Mouse (Mus musculus): ENCODE results near the gene Pik3ip1. TPM values are rescaled to one million over a fixed set of nuclear protein-coding genes. Genes with fewer than 3 reads are reported as not detected.

Gene Pik3ip1
- polyA plus RNA-seq, 1 experiment from 2014 or later: 9.9 TPM

GRCm38 (mm10) chr11:3330991-3331750 lies 970 bp downstream of the Pik3ip1 start:
- DNase-seq (ENCODE audit: low spot score) (no peak), ATAC-seq (replicated peaks; ENCODE audit: low FRiP score, low TSS enrichment, low read depth) (no peak)

DNA sequence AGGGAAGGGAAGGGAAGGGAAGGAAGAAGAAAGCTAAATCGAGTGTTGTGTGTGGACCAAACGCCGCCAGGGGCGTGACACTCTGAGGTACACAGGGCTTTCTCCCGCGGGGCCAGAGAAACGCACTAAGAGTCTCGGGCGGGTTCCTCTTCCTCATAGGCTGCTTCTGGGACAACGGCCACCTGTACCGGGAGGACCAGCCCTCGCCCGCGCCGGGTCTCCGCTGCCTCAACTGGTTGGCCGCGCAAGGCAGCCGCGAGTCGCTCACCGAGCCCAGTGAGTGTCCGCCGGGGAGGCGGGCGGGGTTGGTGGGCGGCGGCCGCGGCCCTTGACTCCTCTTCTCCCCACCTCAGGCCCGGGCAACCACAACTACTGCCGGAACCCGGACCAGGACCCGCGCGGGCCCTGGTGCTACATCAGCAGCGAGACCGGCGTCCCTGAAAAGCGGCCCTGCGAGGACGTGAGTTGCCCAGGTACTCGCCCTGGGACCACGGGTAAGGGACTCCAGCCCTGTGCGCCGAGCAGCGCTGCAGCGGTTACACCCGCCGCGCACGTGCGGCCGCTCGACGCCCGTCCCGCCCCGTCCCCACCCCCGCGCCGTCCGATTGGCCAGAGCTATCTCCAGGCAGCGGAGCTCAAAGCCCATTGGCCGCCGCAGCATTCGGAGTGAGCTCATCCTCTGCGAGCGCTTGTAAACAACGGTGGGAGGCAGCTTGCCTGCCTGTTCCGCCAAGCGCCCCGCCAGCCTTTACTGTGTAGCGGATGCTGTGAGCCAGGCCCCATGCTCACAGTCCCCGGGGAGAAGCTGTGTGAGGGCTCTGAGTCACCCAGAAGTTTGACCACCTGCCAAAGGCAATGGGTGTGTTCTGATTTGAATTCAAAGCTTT lies 1.8 kb downstream of the Pik3ip1 start:
- peak; percentile 92 for DNase-seq (ENCODE audit: low spot score)
- H3K36me3 ChIP-seq (ENCODE audit: control insufficient read depth, insufficient read depth, low read length): no peaks in the 10 kb centered on the region
- peak overlapping the region; percentile 97 for H3K4me2 ChIP-seq (ENCODE audit: low read length)
- no peaks in the 10 kb centered on the region for H3K9me3 ChIP-seq (ENCODE audit: control insufficient read depth, low read length)
- H3K27me3 ChIP-seq (replicated peaks; ENCODE audit: control insufficient read depth, insufficient read depth, low read length): no peaks in the 10 kb centered on the region
- peak; percentile 96 for ATAC-seq (replicated peaks; ENCODE audit: low FRiP score, low TSS enrichment, low read depth)
- peak overlapping the region; percentile 58 for H3K9ac ChIP-seq (ENCODE audit: low read length)
- peak overlapping the region; percentile 42 for H3K4me3 ChIP-seq (ENCODE audit: low read depth, low read length)
- peak overlapping the region; percentile 71 for H3K27ac ChIP-seq (ENCODE audit: low read depth)
- WGBS: under 1% methylated on average over 65 of the region's 75 CpGs
- H3K4me1 ChIP-seq (replicated peaks; ENCODE audit: control insufficient read depth, insufficient read depth, low read length): peaks cover 33% of the 10 kb centered on the region

More at GRCm38 (mm10) chr11:3330991-3331750, 970 bp downstream of the Pik3ip1 start:
- no peaks in the 10 kb centered on the region for H3K27me3 ChIP-seq (replicated peaks; ENCODE audit: control insufficient read depth, insufficient read depth, low read length)
- H3K36me3 ChIP-seq (ENCODE audit: control insufficient read depth, insufficient read depth, low read length): no peaks in the 10 kb centered on the region
- no peaks in the 10 kb centered on the region for H3K9me3 ChIP-seq (ENCODE audit: control insufficient read depth, low read length)
- H3K9ac ChIP-seq (ENCODE audit: low read length): peak overlapping the region; percentile 45
- H3K27ac ChIP-seq (ENCODE audit: low read depth): peak overlapping the region; percentile 71
- H3K4me3 ChIP-seq (ENCODE audit: low read depth, low read length): peak overlapping the region; percentile 42
- peak overlapping the region; percentile 97 for H3K4me2 ChIP-seq (ENCODE audit: low read length)
- H3K4me1 ChIP-seq (replicated peaks; ENCODE audit: control insufficient read depth, insufficient read depth, low read length): peaks cover 29% of the 10 kb centered on the region
- WGBS: 3% methylated on average over 14 of the region's 14 CpGs

- Histone ChIP-seq H3K9ac (ENCODE audit: low read length) (no peak overlapping the region), H3K27ac (ENCODE audit: low read depth) (no peak overlapping the region), H3K4me2 (ENCODE audit: low read length) (no peak overlapping the region), H3K4me3 (ENCODE audit: low read depth, low read length) (no peak overlapping the region), H3K4me1 (replicated peaks; ENCODE audit: control insufficient read depth, insufficient read depth, low read length) (peaks cover 43% of the 10 kb centered on the region), H3K27me3 (replicated peaks; ENCODE audit: control insufficient read depth, insufficient read depth, low read length) (no peaks in the 10 kb centered on the region), H3K36me3 (ENCODE audit: control insufficient read depth, insufficient read depth, low read length) (no peaks in the 10 kb centered on the region), H3K9me3 (ENCODE audit: control insufficient read depth, low read length) (no peaks in the 10 kb centered on the region)
- ATAC-seq (replicated peaks; ENCODE audit: low FRiP score, low TSS enrichment, low read depth): no peak
- no peak for DNase-seq (ENCODE audit: low spot score)
- WGBS: 90% methylated on average over 11 of the region's 11 CpGs
Measured at GRCm38 (mm10) chr11:3333111-3333695, 3.0 kb downstream of the Pik3ip1 start.

GRCm38 (mm10) chr11:3334141-3334710 lies 4.0 kb downstream of the Pik3ip1 start:
- Histone ChIP-seq H3K9me3 (ENCODE audit: control insufficient read depth, low read length) (no peaks in the 10 kb centered on the region), H3K4me1 (replicated peaks; ENCODE audit: control insufficient read depth, insufficient read depth, low read length) (peaks cover 43% of the 10 kb centered on the region), H3K36me3 (ENCODE audit: control insufficient read depth, insufficient read depth, low read length) (no peaks in the 10 kb centered on the region), H3K27ac (ENCODE audit: low read depth) (no peak overlapping the region), H3K4me3 (ENCODE audit: low read depth, low read length) (no peak overlapping the region), H3K4me2 (ENCODE audit: low read length) (no peak overlapping the region), H3K27me3 (replicated peaks; ENCODE audit: control insufficient read depth, insufficient read depth, low read length) (no peaks in the 10 kb centered on the region), H3K9ac (ENCODE audit: low read length) (no peak overlapping the region)
- DNase-seq (ENCODE audit: low spot score): no peak
- WGBS: 92% methylated on average over 11 of the region's 11 CpGs
- ATAC-seq (replicated peaks; ENCODE audit: low FRiP score, low TSS enrichment, low read depth): no peak

GRCm38 (mm10) chr11:3334711-3335316 lies 4.6 kb downstream of the Pik3ip1 start:
- no peak overlapping the region for H3K4me2 ChIP-seq (ENCODE audit: low read length)
- H3K9ac ChIP-seq (ENCODE audit: low read length): no peak overlapping the region
- H3K9me3 ChIP-seq (ENCODE audit: control insufficient read depth, low read length): no peaks in the 10 kb centered on the region
- no peaks in the 10 kb centered on the region for H3K36me3 ChIP-seq (ENCODE audit: control insufficient read depth, insufficient read depth, low read length)
- 32% methylated on average over 9 of the region's 9 CpGs for WGBS
- H3K27me3 ChIP-seq (replicated peaks; ENCODE audit: control insufficient read depth, insufficient read depth, low read length): no peaks in the 10 kb centered on the region
- no peak for ATAC-seq (replicated peaks; ENCODE audit: low FRiP score, low TSS enrichment, low read depth)
- H3K4me1 ChIP-seq (replicated peaks; ENCODE audit: control insufficient read depth, insufficient read depth, low read length): peaks cover 43% of the 10 kb centered on the region
- no peak for DNase-seq (ENCODE audit: low spot score)
- H3K4me3 ChIP-seq (ENCODE audit: low read depth, low read length): no peak overlapping the region
- H3K27ac ChIP-seq (ENCODE audit: low read depth): no peak overlapping the region

- ATAC-seq (replicated peaks; ENCODE audit: low FRiP score, low TSS enrichment, low read depth) (no peak), DNase-seq (ENCODE audit: low spot score) (peak; percentile 73)
- Histone ChIP-seq H3K9ac (ENCODE audit: low read length) (no peak overlapping the region), H3K9me3 (ENCODE audit: control insufficient read depth, low read length) (no peaks in the 10 kb centered on the region), H3K36me3 (ENCODE audit: control insufficient read depth, insufficient read depth, low read length) (no peaks in the 10 kb centered on the region), H3K27ac (ENCODE audit: low read depth) (peak overlapping the region; percentile 43; the same call in 1 of the 2 replicates), H3K4me2 (ENCODE audit: low read length) (peak overlapping the region; percentile 20; the same call in 1 of the 2 replicates), H3K4me1 (replicated peaks; ENCODE audit: control insufficient read depth, insufficient read depth, low read length) (peaks cover 40% of the 10 kb centered on the region), H3K27me3 (replicated peaks; ENCODE audit: control insufficient read depth, insufficient read depth, low read length) (no peaks in the 10 kb centered on the region), H3K4me3 (ENCODE audit: low read depth, low read length) (no peak overlapping the region)
- WGBS: 12% methylated on average over 11 of the region's 11 CpGs
Measured at GRCm38 (mm10) chr11:3335651-3336216, 5.5 kb downstream of the Pik3ip1 start.

- Histone ChIP-seq H3K9ac (ENCODE audit: low read length) (no peak overlapping the region), H3K4me3 (ENCODE audit: low read depth, low read length) (no peak overlapping the region), H3K4me1 (replicated peaks; ENCODE audit: control insufficient read depth, insufficient read depth, low read length) (peaks cover 40% of the 10 kb centered on the region), H3K27ac (ENCODE audit: low read depth) (no peak overlapping the region; the same call in 1 of the 2 replicates), H3K4me2 (ENCODE audit: low read length) (no peak overlapping the region), H3K27me3 (replicated peaks; ENCODE audit: control insufficient read depth, insufficient read depth, low read length) (no peaks in the 10 kb centered on the region), H3K36me3 (ENCODE audit: control insufficient read depth, insufficient read depth, low read length) (no peaks in the 10 kb centered on the region), H3K9me3 (ENCODE audit: control insufficient read depth, low read length) (no peaks in the 10 kb centered on the region)
- DNase-seq (ENCODE audit: low spot score) (no peak), ATAC-seq (replicated peaks; ENCODE audit: low FRiP score, low TSS enrichment, low read depth) (no peak)
- WGBS: 91% methylated on average over 3 of the region's 3 CpGs
Measured at GRCm38 (mm10) chr11:3336602-3337001, 6.4 kb downstream of the Pik3ip1 start.

Data from intestine, embryonic 14.5 days (tissue).